Mouse (Mus musculus): ENCODE measurements around the gene Capn5. TPM values are rescaled to one million over a fixed set of nuclear protein-coding genes. Genes with fewer than 3 reads are reported as not detected.

Capn5 gene
- polyA plus RNA-seq, 1 experiment: 21.4 TPM

GRCm38 (mm10) chr7:98084541-98085293 is 93.4 kb downstream of the Capn5 start:
- H3K27ac ChIP-seq (ENCODE audit: control insufficient read depth, insufficient read depth, low read length): no peak overlapping the region
- H3K4me3 ChIP-seq (ENCODE audit: control insufficient read depth, insufficient read depth, low read length): no peak overlapping the region
- 0 out of 2 replicates have a peak, but pooled peaks cover 2% of the 10 kb centered on the region for H3K4me1 ChIP-seq (replicated peaks; ENCODE audit: control insufficient read depth, insufficient read depth, low read length)
- DNase-seq: no peak
- no peaks in the 10 kb centered on the region for H3K36me3 ChIP-seq (ENCODE audit: control insufficient read depth, insufficient read depth, low read length)
- TF ChIP-seq CTCF (IDR thresholded peaks at IDR 0.05; ENCODE audit: borderline replicate concordance, control insufficient read depth, extremely low read depth, insufficient read depth, low read length, poor library complexity) (no peak), POLR2A (IDR thresholded peaks at IDR 0.05; ENCODE audit: control insufficient read depth, extremely low read depth, insufficient read depth, low read length, poor library complexity) (no peak)
- WGBS: 37% methylated on average over 12 of the region's 12 CpGs
- H3K27me3 ChIP-seq (ENCODE audit: control insufficient read depth, insufficient read depth, low read length): no peaks in the 10 kb centered on the region

GRCm38 (mm10) chr7:98082376-98082775 is 95.7 kb downstream of the Capn5 start:
- H3K27me3 ChIP-seq (ENCODE audit: control insufficient read depth, insufficient read depth, low read length): no peaks in the 10 kb centered on the region
- H3K4me3 ChIP-seq (ENCODE audit: control insufficient read depth, insufficient read depth, low read length): no peak overlapping the region
- H3K4me1 ChIP-seq (replicated peaks; ENCODE audit: control insufficient read depth, insufficient read depth, low read length): no peaks in the 10 kb centered on the region
- H3K27ac ChIP-seq (ENCODE audit: control insufficient read depth, insufficient read depth, low read length): no peak overlapping the region
- no peak for DNase-seq
- TF ChIP-seq CTCF (IDR thresholded peaks at IDR 0.05; ENCODE audit: borderline replicate concordance, control insufficient read depth, extremely low read depth, insufficient read depth, low read length, poor library complexity) (no peak), POLR2A (IDR thresholded peaks at IDR 0.05; ENCODE audit: control insufficient read depth, extremely low read depth, insufficient read depth, low read length, poor library complexity) (no peak)
- no peaks in the 10 kb centered on the region for H3K36me3 ChIP-seq (ENCODE audit: control insufficient read depth, insufficient read depth, low read length)
- 52% methylated on average over 5 of the region's 5 CpGs for WGBS

- H3K27me3 ChIP-seq (ENCODE audit: control insufficient read depth, insufficient read depth, low read length): no peaks in the 10 kb centered on the region
- no peak for TF ChIP-seq CTCF (IDR thresholded peaks at IDR 0.05; ENCODE audit: borderline replicate concordance, control insufficient read depth, extremely low read depth, insufficient read depth, low read length, poor library complexity)
- TF ChIP-seq POLR2A (IDR thresholded peaks at IDR 0.05; ENCODE audit: control insufficient read depth, extremely low read depth, insufficient read depth, low read length, poor library complexity): no peak
- no peak overlapping the region for H3K4me3 ChIP-seq (ENCODE audit: control insufficient read depth, insufficient read depth, low read length)
- H3K27ac ChIP-seq (ENCODE audit: control insufficient read depth, insufficient read depth, low read length): no peak overlapping the region
- WGBS: 57% methylated on average over 11 of the region's 11 CpGs
- no peak for DNase-seq
- H3K4me1 ChIP-seq (replicated peaks; ENCODE audit: control insufficient read depth, insufficient read depth, low read length): peaks cover 6% of the 10 kb centered on the region; the same call in 1 of the 2 replicates
- H3K36me3 ChIP-seq (ENCODE audit: control insufficient read depth, insufficient read depth, low read length): no peaks in the 10 kb centered on the region
These were observed 100.6 kb downstream of the Capn5 start for GRCm38 (mm10) chr7:98077453-98077852.

- WGBS: 32% methylated on average over 5 of the region's 5 CpGs
- peaks cover 2% of the 10 kb centered on the region; the same call in 1 of the 2 replicates for H3K4me1 ChIP-seq (replicated peaks; ENCODE audit: control insufficient read depth, insufficient read depth, low read length)
- no peaks in the 10 kb centered on the region for H3K27me3 ChIP-seq (ENCODE audit: control insufficient read depth, insufficient read depth, low read length)
- DNase-seq: peak; percentile 83
- no peak overlapping the region for H3K4me3 ChIP-seq (ENCODE audit: control insufficient read depth, insufficient read depth, low read length)
- H3K27ac ChIP-seq (ENCODE audit: control insufficient read depth, insufficient read depth, low read length): no peak overlapping the region
- no peaks in the 10 kb centered on the region for H3K36me3 ChIP-seq (ENCODE audit: control insufficient read depth, insufficient read depth, low read length)
- TF ChIP-seq POLR2A (IDR thresholded peaks at IDR 0.05; ENCODE audit: control insufficient read depth, extremely low read depth, insufficient read depth, low read length, poor library complexity) (no peak), CTCF (IDR thresholded peaks at IDR 0.05; ENCODE audit: borderline replicate concordance, control insufficient read depth, extremely low read depth, insufficient read depth, low read length, poor library complexity) (peak; percentile 89)
These were observed 106.5 kb downstream of the Capn5 start for GRCm38 (mm10) chr7:98071620-98072019.

Other genes starting within 250 kb of the Capn5 start
- gene Myo7a, start 58.8 kb downstream of the Capn5 start, polyA plus RNA-seq (2012; rRNA removed): 8.0 and 10.1 TPM in 2 replicates
- gene Omp, start 32.8 kb downstream of the Capn5 start, polyA plus RNA-seq (2012; rRNA removed): 1.8 TPM in 2 replicates
- gene B3gnt6, start 21.2 kb upstream of the Capn5 start, polyA plus RNA-seq (2012; rRNA removed): 0.34 and 0.40 TPM in 2 replicates
- gene Acer3, start 142.9 kb upstream of the Capn5 start, polyA plus RNA-seq (2012; rRNA removed): 6.7 and 9.1 TPM in 2 replicates
- 10.2 and 11.1 TPM in 2 replicates for gene Tsku, start 183.1 kb upstream of the Capn5 start, polyA plus RNA-seq (2012; rRNA removed)